Mouse (Mus musculus): ENCODE data around the gene Dcaf6.
"Not testable (repeated sequence)": the region's sequence is repeated elsewhere in the genome, so short reads cannot be mapped to it uniquely, and the experiment has no call there.

Gene Dcaf6

GRCm38 (mm10) chr1:165421357-165421915 is 38.8 kb downstream of the Dcaf6 start:
- no peak for DNase-seq (ENCODE audit: low spot score in 2 of 2)

GRCm38 (mm10) chr1:165396401-165396805 is 63.9 kb downstream of the Dcaf6 start:
- DNase-seq (ENCODE audit: low spot score in 2 of 2) = no peak

GRCm38 (mm10) chr1:165395940-165396339 is 64.3 kb downstream of the Dcaf6 start:
- no peak for DNase-seq (ENCODE audit: low spot score in 2 of 2)

GRCm38 (mm10) chr1:165394836-165395235 is 65.4 kb downstream of the Dcaf6 start:
- DNase-seq (ENCODE audit: low spot score in 2 of 2) = no peak

GRCm38 (mm10) chr1:165393033-165393432 is 67.2 kb downstream of the Dcaf6 start:
- no peak for DNase-seq (ENCODE audit: low spot score in 2 of 2)

- DNase-seq (ENCODE audit: low spot score in 2 of 2) = no peak
Observed at GRCm38 (mm10) chr1:165388716-165389115, 71.6 kb downstream of the Dcaf6 start.

- no peak for DNase-seq (ENCODE audit: low spot score in 2 of 2)
Observed at GRCm38 (mm10) chr1:165386525-165386923, 73.8 kb downstream of the Dcaf6 start.

- no peak for DNase-seq (ENCODE audit: low spot score in 2 of 2)
Observed at GRCm38 (mm10) chr1:165385810-165386524, 74.3 kb downstream of the Dcaf6 start.

- DNase-seq (ENCODE audit: low spot score in 2 of 2) = no peak
Observed at GRCm38 (mm10) chr1:165373839-165374238, 86.4 kb downstream of the Dcaf6 start.

- no peak for DNase-seq (ENCODE audit: low spot score in 2 of 2)
Observed at GRCm38 (mm10) chr1:165370990-165371389, 89.3 kb downstream of the Dcaf6 start.

- no peak for DNase-seq (ENCODE audit: low spot score in 2 of 2)
Observed at GRCm38 (mm10) chr1:165365057-165365456, 95.2 kb downstream of the Dcaf6 start.

GRCm38 (mm10) chr1:165363271-165363670 is 97.0 kb downstream of the Dcaf6 start:
- no peak for DNase-seq (ENCODE audit: low spot score in 2 of 2)

- DNase-seq (ENCODE audit: low spot score in 2 of 2) = no peak
Observed at GRCm38 (mm10) chr1:165356347-165356746, 103.9 kb downstream of the Dcaf6 start.

GRCm38 (mm10) chr1:165348627-165349026 is 111.6 kb downstream of the Dcaf6 start:
- no peak for DNase-seq (ENCODE audit: low spot score in 2 of 2)

GRCm38 (mm10) chr1:165344453-165344852 is 115.8 kb downstream of the Dcaf6 start:
- no peak for DNase-seq (ENCODE audit: low spot score in 2 of 2)

- DNase-seq (ENCODE audit: low spot score in 2 of 2) = no peak
Observed at GRCm38 (mm10) chr1:165342126-165342525, 118.1 kb downstream of the Dcaf6 start.

- DNase-seq (ENCODE audit: low spot score in 2 of 2) = no peak
Observed at GRCm38 (mm10) chr1:165332797-165333196, 127.5 kb downstream of the Dcaf6 start.

- DNase-seq (ENCODE audit: low spot score in 2 of 2) = no peak
Observed at GRCm38 (mm10) chr1:165330859-165331258, 129.4 kb downstream of the Dcaf6 start.

- not testable (repeated sequence) for DNase-seq (ENCODE audit: low spot score in 2 of 2)
Observed at GRCm38 (mm10) chr1:165328384-165329289, 131.6 kb downstream of the Dcaf6 start.

- DNase-seq (ENCODE audit: low spot score in 2 of 2) = no peak
Observed at GRCm38 (mm10) chr1:165327831-165328230, 132.4 kb downstream of the Dcaf6 start.

GRCm38 (mm10) chr1:165327370-165327769 is 132.9 kb downstream of the Dcaf6 start:
- DNase-seq (ENCODE audit: low spot score in 2 of 2) = no peak

GRCm38 (mm10) chr1:165322934-165323333 is 137.3 kb downstream of the Dcaf6 start:
- DNase-seq (ENCODE audit: low spot score in 2 of 2) = no peak
